Mouse (Mus musculus) MEL (cell line): ENCODE measurements around the gene Fam131c. TPM values are rescaled to one million over a fixed set of nuclear protein-coding genes. Genes with fewer than 3 reads are reported as not detected.
A peak's percentile ranks its signal among the peaks of the same experiment; 100 is the strongest.

Source experiments
- DNase-seq: peaks from one replicate; pipeline ENCODE4 v3.0.0; 2011; ENCODE audit warnings: low read depth, low spot score
- H3K27ac ChIP-seq: 2 replicates; pipeline ENCODE4 v1.5.1; 2012; ENCODE audit warnings: low read depth, mild to moderate bottlenecking, control low read depth, low read length, moderate library complexity; ENCODE audit not compliant: control insufficient read depth
- H3K27me3 ChIP-seq, 2 experiments: fragments of 150-350 bp in 1 of 2; sonication (generic) in 1 of 2; 2 replicates each; pipeline ENCODE4 v1.6.1; 2012; ENCODE audit warnings: low read length in 2 of 2, mild to moderate bottlenecking in 2 of 2, improper control_type of control experiment in 1 of 2, moderate library complexity in 1 of 2; ENCODE audit not compliant: insufficient read depth in 2 of 2, control insufficient read depth in 1 of 2
- H3K36me3 ChIP-seq, 2 experiments: 2 replicates each; pipeline ENCODE4 v1.6.1; 2012 to 2014; ENCODE audit warnings: low read length in 2 of 2, improper control_type of control experiment in 1 of 2, inconsistent platforms in 1 of 2, mild to moderate bottlenecking in 1 of 2; ENCODE audit not compliant: insufficient read depth in 2 of 2, control insufficient read depth in 1 of 2
- H3K4me1 ChIP-seq, 2 experiments: fragments of 150-350 bp in 1 of 2; sonication (generic) in 1 of 2; 2 replicates each; pipeline ENCODE4 v1.6.1; 2012; ENCODE audit warnings: low read length in 2 of 2, improper control_type of control experiment in 1 of 2, mild to moderate bottlenecking in 1 of 2; ENCODE audit not compliant: insufficient read depth in 2 of 2, control insufficient read depth in 1 of 2
- H3K4me3 ChIP-seq, 2 experiments: fragments of 150-350 bp in 1 of 2; sonication (generic) in 1 of 2; 2 replicates each; pipeline ENCODE4 v1.5.1; 2012; ENCODE audit warnings: low read depth in 2 of 2, low read length in 2 of 2, mild to moderate bottlenecking in 2 of 2, moderate library complexity in 2 of 2, control low read depth in 1 of 2, improper control_type of control experiment in 1 of 2; ENCODE audit not compliant: control insufficient read depth in 1 of 2, insufficient read depth in 1 of 2
- H3K79me2 ChIP-seq: 2 replicates; pipeline ENCODE4 v1.6.1; 2012; ENCODE audit warnings: mild to moderate bottlenecking, low read length, moderate library complexity; ENCODE audit not compliant: control insufficient read depth, poor library complexity, insufficient read depth
- H3K9ac ChIP-seq: 2 replicates; pipeline ENCODE4 v1.6.1; 2012; ENCODE audit warnings: low read depth, mild to moderate bottlenecking, control low read depth, low read length, moderate library complexity; ENCODE audit not compliant: control insufficient read depth, poor library complexity, severe bottlenecking
- H3K9me3 ChIP-seq: fragments of 150-350 bp; sonication (generic); replicated peaks from 2 replicates; pipeline ENCODE4 v1.6.1; 2012; ENCODE audit warnings: mild to moderate bottlenecking, low read length, improper control_type of control experiment, moderate library complexity; ENCODE audit not compliant: insufficient read depth
- CHD1 ChIP-seq: IDR thresholded peaks from 2 replicates; pipeline ENCODE4 v1.6.1; 2012; ENCODE audit warnings: low read depth, mild to moderate bottlenecking, inconsistent platforms, low read length, improper control_type of control experiment
- CTCF ChIP-seq, 3 experiments: IDR thresholded peaks in 2 of 3; conservative IDR thresholded peaks in 1 of 3; 2 replicates each; pipeline ENCODE4 v1.5.1; 2011 to 2012; ENCODE audit warnings: low read length in 3 of 3, low read depth in 2 of 3, mild to moderate bottlenecking in 2 of 3, improper control_type of control experiment in 1 of 3, inconsistent platforms in 1 of 3, mixed read lengths in 1 of 3, moderate library complexity in 1 of 3; ENCODE audit not compliant: control insufficient read depth in 1 of 3, insufficient read depth in 1 of 3, poor library complexity in 1 of 3, severe bottlenecking in 1 of 3
- E2F4 ChIP-seq: IDR thresholded peaks from 2 replicates; pipeline ENCODE4 v1.6.1; 2011; ENCODE audit warnings: low read depth, low read length, improper control_type of control experiment, borderline replicate concordance
- ELF1 ChIP-seq: IDR thresholded peaks from 2 replicates; pipeline ENCODE4 v1.6.1; 2014; ENCODE audit warnings: low read depth, mild to moderate bottlenecking, inconsistent platforms, low read length, improper control_type of control experiment, moderate library complexity
- EP300 ChIP-seq, 2 experiments: IDR thresholded peaks; 2 replicates each; pipeline ENCODE4 v1.6.1; 2011; ENCODE audit warnings: improper control_type of control experiment in 2 of 2, low read length in 2 of 2, low read depth in 1 of 2, mild to moderate bottlenecking in 1 of 2
- GABPA ChIP-seq: IDR thresholded peaks from 2 replicates; pipeline ENCODE4 v1.6.1; 2012; ENCODE audit warnings: low read depth, mild to moderate bottlenecking, inconsistent platforms, low read length, improper control_type of control experiment, moderate library complexity
- GATA1 ChIP-seq: IDR thresholded peaks from 2 replicates; pipeline ENCODE4 v1.6.1; 2011; ENCODE audit warnings: low read depth, low read length, improper control_type of control experiment
- HCFC1 ChIP-seq: IDR thresholded peaks from 2 replicates; pipeline ENCODE4 v1.6.1; 2012; ENCODE audit warnings: low read depth, mild to moderate bottlenecking, inconsistent platforms, low read length, improper control_type of control experiment, moderate library complexity
- JUND ChIP-seq: IDR thresholded peaks from 2 replicates; pipeline ENCODE4 v1.6.1; 2011; ENCODE audit warnings: low read depth, mild to moderate bottlenecking, improper control_type of control experiment, low read length
- KAT2A ChIP-seq: conservative IDR thresholded peaks from 2 replicates; pipeline ENCODE4 v1.6.1; 2012; ENCODE audit warnings: low read depth, low read length, improper control_type of control experiment, inconsistent platforms
- MAFK ChIP-seq: IDR thresholded peaks from 2 replicates; pipeline ENCODE4 v1.6.1; 2011; ENCODE audit warnings: low read depth, mild to moderate bottlenecking, low read length, improper control_type of control experiment, borderline replicate concordance
- MAX ChIP-seq: IDR thresholded peaks from 2 replicates; pipeline ENCODE4 v1.6.1; 2011; ENCODE audit warnings: low read length, improper control_type of control experiment
- MAZ ChIP-seq: IDR thresholded peaks from 2 replicates; pipeline ENCODE4 v1.6.1; 2012; ENCODE audit warnings: low read depth, mild to moderate bottlenecking, inconsistent platforms, low read length, improper control_type of control experiment
- MEF2A ChIP-seq: IDR thresholded peaks from 2 replicates; pipeline ENCODE4 v1.6.1; 2014; ENCODE audit warnings: low read depth, mild to moderate bottlenecking, inconsistent platforms, low read length, improper control_type of control experiment; ENCODE audit not compliant: poor library complexity, insufficient replicate concordance, severe bottlenecking; ENCODE audit errors: extremely low read depth
- MXI1 ChIP-seq: IDR thresholded peaks from 2 replicates; pipeline ENCODE4 v1.6.1; 2011; ENCODE audit warnings: mild to moderate bottlenecking, low read depth, low read length, improper control_type of control experiment
- MYB ChIP-seq: IDR thresholded peaks from 2 replicates; pipeline ENCODE4 v1.6.1; 2011; ENCODE audit warnings: mild to moderate bottlenecking, low read depth, low read length, improper control_type of control experiment
- MYC ChIP-seq: IDR thresholded peaks from 2 replicates; pipeline ENCODE4 v1.6.1; 2011; ENCODE audit warnings: low read depth, mild to moderate bottlenecking, low read length, improper control_type of control experiment, moderate library complexity
- NRF1 ChIP-seq: IDR thresholded peaks from 2 replicates; pipeline ENCODE4 v1.6.1; 2014; ENCODE audit warnings: low read depth, mild to moderate bottlenecking, inconsistent platforms, low read length, improper control_type of control experiment, moderate library complexity; ENCODE audit not compliant: poor library complexity, insufficient read depth, severe bottlenecking
- POLR2A ChIP-seq, 2 experiments: IDR thresholded peaks; 2 replicates each; pipeline ENCODE4 v1.6.1; 2011 to 2012; ENCODE audit warnings: low read length in 2 of 2, mild to moderate bottlenecking in 2 of 2, control low read depth in 1 of 2, improper control_type of control experiment in 1 of 2, low read depth in 1 of 2, moderate library complexity in 1 of 2; ENCODE audit not compliant: control insufficient read depth in 1 of 2, insufficient read depth in 1 of 2, poor library complexity in 1 of 2
- POLR2AphosphoS2 ChIP-seq: IDR thresholded peaks from 2 replicates; pipeline ENCODE4 v1.6.1; 2011; ENCODE audit warnings: low read length, improper control_type of control experiment
- POLR2AphosphoS5 ChIP-seq: IDR thresholded peaks from 2 replicates; pipeline ENCODE4 v1.6.1; 2012; ENCODE audit warnings: low read depth, borderline replicate concordance, mild to moderate bottlenecking, inconsistent platforms, low read length, moderate library complexity, mixed read lengths
- RAD21 ChIP-seq: IDR thresholded peaks from 2 replicates; pipeline ENCODE4 v1.6.1; 2011; ENCODE audit warnings: mild to moderate bottlenecking, low read depth, low read length, improper control_type of control experiment
- RCOR1 ChIP-seq: IDR thresholded peaks from 2 replicates; pipeline ENCODE4 v1.6.1; 2012; ENCODE audit warnings: low read depth, mild to moderate bottlenecking, inconsistent platforms, low read length, improper control_type of control experiment
- SIN3A ChIP-seq: IDR thresholded peaks from 2 replicates; pipeline ENCODE4 v1.6.1; 2012; ENCODE audit warnings: low read length, improper control_type of control experiment, inconsistent platforms
- SMC3 ChIP-seq: IDR thresholded peaks from 2 replicates; pipeline ENCODE4 v1.6.1; 2011; ENCODE audit warnings: low read depth, low read length, improper control_type of control experiment
- TBP ChIP-seq: IDR thresholded peaks from 2 replicates; pipeline ENCODE4 v1.8.0; 2011; ENCODE audit warnings: low read depth, low read length, improper control_type of control experiment
- TCF12 ChIP-seq: IDR thresholded peaks from 2 replicates; pipeline ENCODE4 v1.6.1; 2014; ENCODE audit warnings: low read depth, mild to moderate bottlenecking, inconsistent platforms, low read length, improper control_type of control experiment, moderate library complexity
- UBTF ChIP-seq: IDR thresholded peaks from 2 replicates; pipeline ENCODE4 v1.6.1; 2012; ENCODE audit warnings: low read depth, mild to moderate bottlenecking, inconsistent platforms, low read length, improper control_type of control experiment, moderate library complexity, borderline replicate concordance; ENCODE audit not compliant: insufficient read depth
- USF1 ChIP-seq: IDR thresholded peaks from 2 replicates; pipeline ENCODE4 v1.6.1; 2014; ENCODE audit warnings: low read depth, mild to moderate bottlenecking, inconsistent platforms, low read length, improper control_type of control experiment, moderate library complexity
- USF2 ChIP-seq, 2 experiments: IDR thresholded peaks; 2 replicates each; pipeline ENCODE4 v1.6.1; 2011 to 2012; ENCODE audit warnings: improper control_type of control experiment in 2 of 2, low read length in 2 of 2, borderline replicate concordance in 1 of 2, inconsistent platforms in 1 of 2, low read depth in 1 of 2, mild to moderate bottlenecking in 1 of 2; ENCODE audit not compliant: insufficient read depth in 1 of 2
- ZC3H11A ChIP-seq: IDR thresholded peaks from 2 replicates; pipeline ENCODE4 v1.6.1; 2012; ENCODE audit warnings: low read depth, mild to moderate bottlenecking, inconsistent platforms, low read length, improper control_type of control experiment
- ZKSCAN1 ChIP-seq: IDR thresholded peaks from 2 replicates; pipeline ENCODE4 v1.6.1; 2012; ENCODE audit warnings: low read depth, mild to moderate bottlenecking, inconsistent platforms, low read length, improper control_type of control experiment, moderate library complexity
- ZMIZ1 ChIP-seq: IDR thresholded peaks from 2 replicates; pipeline ENCODE4 v1.6.1; 2012; ENCODE audit warnings: low read depth, mild to moderate bottlenecking, inconsistent platforms, low read length, improper control_type of control experiment, moderate library complexity
- polyA plus RNA-seq, 2 experiments: library from polyadenylated mRNA; stranded (reverse) in 1 of 2; unstranded in 1 of 2; fragments of >175 nt in 1 of 2; fragments of >200 nt in 1 of 2; gene quantifications; 2 replicates each; pipeline versions ENCODE4 v1.2.1 to v1.2.4; 2012; ENCODE audit warnings: low replicate concordance in 2 of 2, low read depth in 1 of 2; ENCODE audit not compliant: insufficient read length in 2 of 2, insufficient read depth in 1 of 2, missing spikeins in 1 of 2
- total RNA-seq: library from RNA; depleted of rRNA; stranded (reverse); fragments of 300-350 nt; gene quantifications from 2 replicates; pipeline ENCODE4 v1.2.3, GENCODE M21; 2012

The Fam131c gene
- total and polyA plus RNA-seq, 3 experiments = not detected

DNA sequence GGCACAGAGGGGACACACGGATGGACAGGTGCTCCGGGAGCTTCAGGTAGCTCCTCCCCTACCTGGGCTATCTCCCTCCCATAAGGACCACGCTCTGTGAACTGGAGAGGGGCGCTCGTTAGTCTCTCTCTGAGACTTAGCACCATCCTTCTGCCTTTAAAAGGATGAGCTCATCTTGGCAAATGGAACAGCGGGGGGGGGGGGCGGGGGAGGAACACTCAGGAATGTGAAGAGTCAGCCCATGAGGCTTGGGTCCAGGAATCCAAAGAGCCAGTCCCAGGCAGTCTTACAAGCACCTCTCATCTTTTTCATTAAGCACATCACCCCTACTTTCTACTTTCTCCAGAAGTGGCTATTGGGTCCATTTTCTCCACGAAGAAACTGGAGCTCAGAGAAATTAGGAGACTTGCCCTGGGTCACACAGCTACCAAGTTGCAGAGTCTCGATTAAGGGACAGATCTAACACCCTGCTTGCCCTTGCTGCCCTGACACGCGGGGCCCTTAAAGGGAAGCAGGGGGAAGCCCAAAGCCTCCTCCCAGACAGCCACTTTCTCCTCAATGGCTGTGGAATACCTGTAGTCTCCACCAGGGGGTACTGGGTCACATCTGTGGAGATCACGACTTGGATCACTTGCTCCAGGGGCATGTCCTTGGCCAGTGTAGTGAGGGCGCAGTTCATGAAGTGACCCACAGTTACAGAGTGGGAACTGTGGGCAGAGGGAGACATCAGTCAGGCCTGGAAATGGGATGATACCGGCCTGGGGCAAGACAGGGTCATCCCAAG lies 38.7 kb downstream of the Fam131c start:
- Histone ChIP-seq H3K27me3 (no peaks in the 10 kb centered on the region), H3K36me3 (no peaks in the 10 kb centered on the region), H3K79me2 (no peaks in the 10 kb centered on the region), H3K9ac (no peak overlapping the region)
- TF ChIP-seq KAT2A (no peak), MAFK (no peak), GATA1 (no peak), UBTF (no peak), ZKSCAN1 (no peak), ZMIZ1 (no peak), MAX (no peak), TBP (no peak), HCFC1 (no peak), CHD1 (no peak), EP300 (IDR thresholded peaks at IDR 0.05; ENCODE audit: low read depth in 1 of 2, low read length in 2 of 2) (no peak), POLR2AphosphoS5 (no peak), MXI1 (no peak), CTCF (IDR thresholded peaks at IDR 0.05 in 2 of 3, conservative IDR thresholded peaks at IDR 0.05 in 1 of 3; ENCODE audit: control insufficient read depth in 1 of 3, insufficient read depth in 1 of 3, low read depth in 2 of 3, low read length in 3 of 3, poor library complexity in 1 of 3, severe bottlenecking in 1 of 3) (peak; percentile 44 to 68 (median 47); a peak in 5 of 6 replicates), USF1 (no peak), E2F4 (no peak), MEF2A (no peak), RAD21 (peak; percentile 44), ZC3H11A (peak; percentile 41; the same call in 1 of the 2 replicates), RCOR1 (no peak), JUND (no peak), TCF12 (no peak), SIN3A (no peak), USF2 (IDR thresholded peaks at IDR 0.05; ENCODE audit: borderline replicate concordance in 1 of 2, insufficient read depth in 1 of 2, low read depth in 1 of 2, low read length in 2 of 2) (no peak), SMC3 (peak; percentile 74), MYC (no peak), POLR2A (IDR thresholded peaks at IDR 0.05; ENCODE audit: control insufficient read depth in 1 of 2, insufficient read depth in 1 of 2, low read depth in 1 of 2, low read length in 2 of 2, poor library complexity in 1 of 2) (no peak), NRF1 (no peak), POLR2AphosphoS2 (no peak), MAZ (no peak), GABPA (no peak), MYB (no peak), ELF1 (no peak)
- TF ChIP-seq, all 39 proteins: peak for 4
- Histone ChIP-seq H3K4me1 (no peaks in the 10 kb centered on the region), H3K4me3 (no peak overlapping the region), H3K9me3 (no peaks in the 10 kb centered on the region), H3K27ac (no peak overlapping the region)
- DNase-seq = peak; percentile 57
